Mouse (Mus musculus) T-helper 2 cell (primary cell): ENCODE results near the gene Nop10.
"Not testable (repeated sequence)": the region's sequence is repeated elsewhere in the genome, so short reads cannot be mapped to it uniquely, and the experiment has no call there.

Source experiments
- in situ Hi-C: fragments of 300-600 bp; cut with MboI, MseI; formaldehyde crosslinking; loops from one replicate; pipeline ENCODE4 v1.15.1; 2025; ENCODE audit warnings: high pct_unique_total_duplicates

Gene Nop10

GRCm38 (mm10) chr2:112264364-112264763, 2.6 kb downstream of the Nop10 start:
- in situ Hi-C loops = loop anchor here (25.0 kb wide), 2 partner anchors 223 to 1573 kb away; partner anchors contain the start of genes Arhgap11a, Aven, Chrm5 and Scg5

- in situ Hi-C loops = loop anchor here (5.0 to 25.0 kb wide), 3 partner anchors 107 to 1572 kb away; partner anchors contain the start of genes Arhgap11a, Aven, Chrm5 and Scg5
Measured at GRCm38 (mm10) chr2:112265448-112266241, 3.9 kb downstream of the Nop10 start, which contains the start of gene Slc12a6. TSS of gene Slc12a6 (plus strand) at chr2:112265825.

- in situ Hi-C loops = loop anchor here (5.0 to 25.0 kb wide), 3 partner anchors 106 to 1571 kb away; partner anchors contain the start of genes Arhgap11a, Aven, Chrm5 and Scg5
Measured at GRCm38 (mm10) chr2:112266242-112266592, 4.5 kb downstream of the Nop10 start, which contains the start of gene Gm21985. TSS of gene Gm21985 (plus strand) at chr2:112266314.

- in situ Hi-C loops = loop anchor here (5.0 to 25.0 kb wide), 3 partner anchors 106 to 1571 kb away; partner anchors contain the start of genes Arhgap11a, Aven, Chrm5 and Scg5
Measured at GRCm38 (mm10) chr2:112266780-112267179, 5.1 kb downstream of the Nop10 start.

- in situ Hi-C loops = loop anchor here (5.0 to 25.0 kb wide), 3 partner anchors 105 to 1570 kb away; partner anchors contain the start of genes Arhgap11a, Aven, Chrm5 and Scg5
Measured at GRCm38 (mm10) chr2:112267547-112268269, 6.0 kb downstream of the Nop10 start.

GRCm38 (mm10) chr2:112270011-112270410, 8.3 kb downstream of the Nop10 start:
- in situ Hi-C loops = loop anchor here (25.0 kb wide), 2 partner anchors 217 to 1567 kb away; partner anchors contain the start of genes Arhgap11a, Aven, Chrm5 and Scg5

- in situ Hi-C loops = loop anchor here (25.0 kb wide), 2 partner anchors 214 to 1564 kb away; partner anchors contain the start of genes Arhgap11a, Aven, Chrm5 and Scg5
Measured at GRCm38 (mm10) chr2:112272909-112273308, 11.2 kb downstream of the Nop10 start.

- in situ Hi-C loops = loop anchor here (25.0 kb wide), 2 partner anchors 214 to 1564 kb away; partner anchors contain the start of genes Arhgap11a, Aven, Chrm5 and Scg5
Measured at GRCm38 (mm10) chr2:112273474-112273873, 11.7 kb downstream of the Nop10 start.

- in situ Hi-C loops = no loop called here
Measured at GRCm38 (mm10) chr2:112276870-112277269, 15.1 kb downstream of the Nop10 start.

GRCm38 (mm10) chr2:112282846-112283245, 21.1 kb downstream of the Nop10 start:
- in situ Hi-C loops = no loop called here

GRCm38 (mm10) chr2:112284363-112285030, 22.8 kb downstream of the Nop10 start:
- in situ Hi-C loops = no loop called here

- in situ Hi-C loops = no loop called here
Measured at GRCm38 (mm10) chr2:112285031-112285390, 23.3 kb downstream of the Nop10 start.

- in situ Hi-C loops = not testable (repeated sequence)
Measured at GRCm38 (mm10) chr2:112286062-112286461, 24.3 kb downstream of the Nop10 start.

GRCm38 (mm10) chr2:112287059-112287458, 25.3 kb downstream of the Nop10 start:
- in situ Hi-C loops = no loop called here

GRCm38 (mm10) chr2:112289507-112289906, 27.8 kb downstream of the Nop10 start:
- in situ Hi-C loops = no loop called here

GRCm38 (mm10) chr2:112292823-112293222, 31.1 kb downstream of the Nop10 start:
- in situ Hi-C loops = no loop called here

GRCm38 (mm10) chr2:112296211-112296610, 34.5 kb downstream of the Nop10 start:
- in situ Hi-C loops = no loop called here

GRCm38 (mm10) chr2:112298221-112298620, 36.5 kb downstream of the Nop10 start:
- in situ Hi-C loops = no loop called here

GRCm38 (mm10) chr2:112308671-112309070, 46.9 kb downstream of the Nop10 start:
- in situ Hi-C loops = no loop called here

- in situ Hi-C loops = no loop called here
Measured at GRCm38 (mm10) chr2:112309161-112309600, 47.5 kb downstream of the Nop10 start.
